Mouse (Mus musculus): ENCODE results near the gene Pard6a. TPM values are rescaled to one million over a fixed set of nuclear protein-coding genes. Genes with fewer than 3 reads are reported as not detected.

Pard6a gene
- polyA plus RNA-seq (2014; fragmentation: Nextera tagmentation; extraction: Ambion mirVana) = 13.2 and 16.3 TPM in 2 replicates

GRCm38 (mm10) chr8:105700966-105701824 lies at the start of gene Pard6a, which contains the start of gene Acd:
Gene Pard6a (plus strand): TSS chr8:105701148.
Gene Acd (minus strand): TSS chr8:105701102.
- H3K27ac ChIP-seq (replicated peaks; ENCODE audit: low read depth, low read length) = peak within 1 kb of the TSS; percentile 71
- H3K36me3 ChIP-seq (replicated peaks; ENCODE audit: control insufficient read depth, insufficient read depth, low read depth, low read length) = peaks cover 3% of the 10 kb centered on the region
- H3K9me3 ChIP-seq (replicated peaks; ENCODE audit: control insufficient read depth, low read length) = no peaks in the 10 kb centered on the region
- H3K4me1 ChIP-seq (ENCODE audit: control insufficient read depth, insufficient read depth, low read length) = peaks cover 8% of the 10 kb centered on the region
- H3K4me2 ChIP-seq (ENCODE audit: low read depth, low read length) = peak within 1 kb of the TSS; percentile 87
- no peaks in the 10 kb centered on the region for H3K27me3 ChIP-seq (ENCODE audit: control insufficient read depth, insufficient read depth, low read length)
- DNase-seq (ENCODE audit: low spot score) (peak; percentile 98), ATAC-seq (replicated peaks; ENCODE audit: insufficient number of reproducible peaks, low FRiP score, low TSS enrichment, low read depth) (peak; percentile 64)
- under 1% methylated on average over 58 of the region's 60 CpGs for WGBS
- peak within 1 kb of the TSS; percentile 57 for H3K4me3 ChIP-seq (ENCODE audit: low read depth, low read length)
- H3K9ac ChIP-seq (replicated peaks; ENCODE audit: low read length) = peak within 1 kb of the TSS; percentile 56

- H3K27ac ChIP-seq (replicated peaks; ENCODE audit: low read depth, low read length) = no peak overlapping the region
- peaks cover 2% of the 10 kb centered on the region; the same call in 1 of the 2 replicates for H3K36me3 ChIP-seq (replicated peaks; ENCODE audit: control insufficient read depth, insufficient read depth, low read depth, low read length)
- no peak for ATAC-seq (replicated peaks; ENCODE audit: insufficient number of reproducible peaks, low FRiP score, low TSS enrichment, low read depth)
- no peaks in the 10 kb centered on the region for H3K9me3 ChIP-seq (replicated peaks; ENCODE audit: control insufficient read depth, low read length)
- no peaks in the 10 kb centered on the region for H3K4me1 ChIP-seq (ENCODE audit: control insufficient read depth, insufficient read depth, low read length)
- no peak overlapping the region for H3K4me3 ChIP-seq (ENCODE audit: low read depth, low read length)
- H3K9ac ChIP-seq (replicated peaks; ENCODE audit: low read length) = no peak overlapping the region
- no peak for DNase-seq (ENCODE audit: low spot score)
- H3K27me3 ChIP-seq (ENCODE audit: control insufficient read depth, insufficient read depth, low read length) = no peaks in the 10 kb centered on the region
- no peak overlapping the region for H3K4me2 ChIP-seq (ENCODE audit: low read depth, low read length)
Measured at GRCm38 (mm10) chr8:105657641-105658040, 43.3 kb upstream of the Pard6a start.

- H3K4me3 ChIP-seq (ENCODE audit: low read depth, low read length) = no peak overlapping the region
- H3K9ac ChIP-seq (replicated peaks; ENCODE audit: low read length) = no peak overlapping the region
- H3K9me3 ChIP-seq (replicated peaks; ENCODE audit: control insufficient read depth, low read length) = no peaks in the 10 kb centered on the region
- no peak overlapping the region for H3K4me2 ChIP-seq (ENCODE audit: low read depth, low read length)
- no peak overlapping the region for H3K27ac ChIP-seq (replicated peaks; ENCODE audit: low read depth, low read length)
- H3K4me1 ChIP-seq (ENCODE audit: control insufficient read depth, insufficient read depth, low read length) = no peaks in the 10 kb centered on the region
- ATAC-seq (replicated peaks; ENCODE audit: insufficient number of reproducible peaks, low FRiP score, low TSS enrichment, low read depth) (no peak), DNase-seq (ENCODE audit: low spot score) (peak; percentile 57)
- no peaks in the 10 kb centered on the region for H3K27me3 ChIP-seq (ENCODE audit: control insufficient read depth, insufficient read depth, low read length)
- WGBS = 75% methylated on average over 3 of the region's 3 CpGs
- H3K36me3 ChIP-seq (replicated peaks; ENCODE audit: control insufficient read depth, insufficient read depth, low read depth, low read length) = peaks cover 3% of the 10 kb centered on the region; the same call in 1 of the 2 replicates
Measured at GRCm38 (mm10) chr8:105661167-105661566, 39.8 kb upstream of the Pard6a start.

- peaks cover 14% of the 10 kb centered on the region for H3K36me3 ChIP-seq (replicated peaks; ENCODE audit: control insufficient read depth, insufficient read depth, low read depth, low read length)
- WGBS = 83% methylated on average over 1 of the region's 1 CpGs
- no peak for DNase-seq (ENCODE audit: low spot score)
Measured at GRCm38 (mm10) chr8:105677891-105678290, 23.1 kb upstream of the Pard6a start.

GRCm38 (mm10) chr8:105685325-105685724 lies 15.6 kb upstream of the Pard6a start:
- no peak for ATAC-seq (replicated peaks; ENCODE audit: insufficient number of reproducible peaks, low FRiP score, low TSS enrichment, low read depth)
- Histone ChIP-seq H3K27ac (replicated peaks; ENCODE audit: low read depth, low read length) (no peak overlapping the region), H3K4me3 (ENCODE audit: low read depth, low read length) (no peak overlapping the region), H3K4me1 (ENCODE audit: control insufficient read depth, insufficient read depth, low read length) (no peaks in the 10 kb centered on the region; the same call in 1 of the 2 replicates), H3K27me3 (ENCODE audit: control insufficient read depth, insufficient read depth, low read length) (no peaks in the 10 kb centered on the region), H3K9ac (replicated peaks; ENCODE audit: low read length) (no peak overlapping the region), H3K9me3 (replicated peaks; ENCODE audit: control insufficient read depth, low read length) (no peaks in the 10 kb centered on the region), H3K4me2 (ENCODE audit: low read depth, low read length) (no peak overlapping the region), H3K36me3 (replicated peaks; ENCODE audit: control insufficient read depth, insufficient read depth, low read depth, low read length) (peaks cover 7% of the 10 kb centered on the region; the same call in 1 of the 2 replicates)
- 81% methylated on average over 7 of the region's 7 CpGs for WGBS
- DNase-seq (ENCODE audit: low spot score) = no peak

More at GRCm38 (mm10) chr8:105677891-105678290, 23.1 kb upstream of the Pard6a start:
- H3K4me3 ChIP-seq (ENCODE audit: low read depth, low read length) = no peak overlapping the region
- H3K9me3 ChIP-seq (replicated peaks; ENCODE audit: control insufficient read depth, low read length) = no peaks in the 10 kb centered on the region
- H3K4me2 ChIP-seq (ENCODE audit: low read depth, low read length) = no peak overlapping the region
- ATAC-seq (replicated peaks; ENCODE audit: insufficient number of reproducible peaks, low FRiP score, low TSS enrichment, low read depth) = no peak
- no peaks in the 10 kb centered on the region for H3K4me1 ChIP-seq (ENCODE audit: control insufficient read depth, insufficient read depth, low read length)
- H3K9ac ChIP-seq (replicated peaks; ENCODE audit: low read length) = no peak overlapping the region
- no peak overlapping the region for H3K27ac ChIP-seq (replicated peaks; ENCODE audit: low read depth, low read length)
- no peaks in the 10 kb centered on the region for H3K27me3 ChIP-seq (ENCODE audit: control insufficient read depth, insufficient read depth, low read length)

- peak; percentile 26; the same call in 1 of the 2 replicates for ATAC-seq (replicated peaks; ENCODE audit: insufficient number of reproducible peaks, low FRiP score, low TSS enrichment, low read depth)
Measured at GRCm38 (mm10) chr8:105685796-105686308, 15.1 kb upstream of the Pard6a start, which contains the start of gene Carmil2. Gene Carmil2 (plus strand): TSS chr8:105686274.

GRCm38 (mm10) chr8:105686551-105686950 lies 14.4 kb upstream of the Pard6a start:
- 69% methylated on average over 6 of the region's 6 CpGs for WGBS
- Histone ChIP-seq H3K9me3 (replicated peaks; ENCODE audit: control insufficient read depth, low read length) (no peaks in the 10 kb centered on the region), H3K9ac (replicated peaks; ENCODE audit: low read length) (no peak overlapping the region), H3K4me3 (ENCODE audit: low read depth, low read length) (no peak overlapping the region), H3K36me3 (replicated peaks; ENCODE audit: control insufficient read depth, insufficient read depth, low read depth, low read length) (peaks cover 7% of the 10 kb centered on the region; the same call in 1 of the 2 replicates), H3K27ac (replicated peaks; ENCODE audit: low read depth, low read length) (no peak overlapping the region), H3K27me3 (ENCODE audit: control insufficient read depth, insufficient read depth, low read length) (no peaks in the 10 kb centered on the region), H3K4me1 (ENCODE audit: control insufficient read depth, insufficient read depth, low read length) (no peaks in the 10 kb centered on the region; the same call in 1 of the 2 replicates), H3K4me2 (ENCODE audit: low read depth, low read length) (no peak overlapping the region)
- ATAC-seq (replicated peaks; ENCODE audit: insufficient number of reproducible peaks, low FRiP score, low TSS enrichment, low read depth) (no peak), DNase-seq (ENCODE audit: low spot score) (no peak)

More at GRCm38 (mm10) chr8:105685796-105686308, 15.1 kb upstream of the Pard6a start, which contains the start of gene Carmil2:
- peaks cover 7% of the 10 kb centered on the region; the same call in 1 of the 2 replicates for H3K36me3 ChIP-seq (replicated peaks; ENCODE audit: control insufficient read depth, insufficient read depth, low read depth, low read length)
- H3K27me3 ChIP-seq (ENCODE audit: control insufficient read depth, insufficient read depth, low read length) = no peaks in the 10 kb centered on the region
- H3K27ac ChIP-seq (replicated peaks; ENCODE audit: low read depth, low read length) = no peak within 1 kb of the TSS
- DNase-seq (ENCODE audit: low spot score) = peak; percentile 35
- no peak within 1 kb of the TSS for H3K4me3 ChIP-seq (ENCODE audit: low read depth, low read length)
- 7% methylated on average over 26 of the region's 26 CpGs for WGBS
- no peaks in the 10 kb centered on the region; the same call in 1 of the 2 replicates for H3K4me1 ChIP-seq (ENCODE audit: control insufficient read depth, insufficient read depth, low read length)
- no peaks in the 10 kb centered on the region for H3K9me3 ChIP-seq (replicated peaks; ENCODE audit: control insufficient read depth, low read length)
- H3K9ac ChIP-seq (replicated peaks; ENCODE audit: low read length) = no peak within 1 kb of the TSS
- H3K4me2 ChIP-seq (ENCODE audit: low read depth, low read length) = no peak within 1 kb of the TSS
